Mouse (Mus musculus): ENCODE measurements at regions not wholly inside any gene's neighbourhood (a gene's known extent, or its start where the extent isn't known, plus 50 kb on each side); places are given as distances from the start of the nearest gene placed in this dataset.

- peak in 1 of 2 experiments; percentile 8 for DNase-seq
Observed at GRCm38 (mm10) chr1:31808074-31808473, 364.4 kb upstream of the Khdrbs2 start.

Measured in adrenal gland, postnatal 36 days (tissue).